Mouse (Mus musculus) gastrocnemius, adult 2 months (tissue): ENCODE measurements around the gene Pakap. TPM values are rescaled to one million over a fixed set of nuclear protein-coding genes. Genes with fewer than 3 reads are reported as not detected.
A peak's percentile ranks its signal among the peaks of the same experiment; 100 is the strongest.

ENCODE experiments used
- DNase-seq: peaks from one replicate; pipeline ENCODE4 v3.0.0; 2022
- H3K27ac ChIP-seq: fragments of 200-600 bp; 2 replicates; pipeline ENCODE4 v1.8.1; 2022; ENCODE audit warnings: mild to moderate bottlenecking
- H3K4me3 ChIP-seq: fragments of 200-600 bp; 2 replicates; pipeline ENCODE4 v1.8.1; 2022; ENCODE audit warnings: mild to moderate bottlenecking, moderate library complexity
- CTCF ChIP-seq: fragments of 200-600 bp; IDR thresholded peaks from 2 replicates; pipeline ENCODE4 v1.8.1; 2022; ENCODE audit warnings: antibody characterized with exemption, mild to moderate bottlenecking, moderate library complexity
- intact Hi-C: fragments of 180-260 bp; cut with DNase I; formaldehyde crosslinking; loops from one replicate; pipeline ENCODE4 v1.15.1; 2025
- long read RNA-seq, 2 experiments: library from polyadenylated mRNA; stranded (forward); transcript quantifications; one replicate each; pipeline ENCODE4 v2.0.0; 2021
- total RNA-seq, 2 experiments: library from RNA; stranded (reverse); gene quantifications; 2 replicates each; pipeline ENCODE4 v1.2.3; 2021

Gene Pakap
- total RNA-seq: 1 to 10 TPM; 4.9 to 7.0 TPM
- long read RNA-seq, experiment 1, partial matches to known transcripts: 0 of 1 reads
- long read RNA-seq, experiment 1, other reads (novel, unspliced or antisense): 1 of 1 reads
- long read RNA-seq, experiment 2: 0 reads

DNA sequence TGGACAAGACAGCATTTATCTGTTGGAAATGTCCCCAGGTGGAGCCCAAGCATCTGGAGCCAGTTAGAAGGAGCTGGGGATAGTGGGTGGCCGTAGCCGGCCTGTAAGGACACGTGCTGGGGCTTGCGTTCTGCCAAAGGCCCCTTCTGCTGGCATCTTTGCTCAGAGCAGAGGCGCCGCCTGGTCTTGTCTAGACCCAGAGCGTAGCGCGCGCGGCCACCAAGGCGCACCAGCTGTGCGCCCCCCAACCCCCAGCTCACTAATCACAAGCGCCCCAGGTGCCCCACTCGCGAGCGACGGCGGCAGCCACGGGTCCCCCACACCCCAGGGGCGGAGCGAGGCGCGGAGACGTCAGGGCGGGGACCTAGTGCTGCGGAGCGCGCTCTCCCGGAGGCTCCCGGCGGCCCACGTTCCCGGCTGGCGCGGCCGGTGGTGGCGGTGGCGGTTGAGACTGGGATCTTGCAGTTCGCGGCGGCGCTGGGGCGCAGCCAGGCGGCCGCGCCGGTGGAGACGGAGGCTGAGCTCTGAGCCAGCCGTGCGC, at the start of gene Pakap:
Pakap (plus strand) TSS at position 514 of the 541 bp plus-strand sequence.
- intact Hi-C loops: loop anchor here (5.0 kb wide), 1 partner anchor 40 kb away; no protein-coding TSS in a partner anchor
- Histone ChIP-seq H3K4me3 (peak within 1 kb of the TSS; percentile 75), H3K27ac (peak within 1 kb of the TSS; percentile 69)
- peak; percentile 78 for DNase-seq
- peak; percentile 5; the same call in 1 of the 2 replicates for TF ChIP-seq CTCF

GRCm38 (mm10) chr4:57523456-57523855, 44.5 kb upstream of the Pakap start:
- H3K4me3 ChIP-seq: no peak overlapping the region
- no peak for TF ChIP-seq CTCF
- intact Hi-C loops: no loop called here
- DNase-seq: no peak
- H3K27ac ChIP-seq: no peak overlapping the region

GRCm38 (mm10) chr4:57524461-57524860, 43.5 kb upstream of the Pakap start:
- Histone ChIP-seq H3K4me3 (no peak overlapping the region), H3K27ac (no peak overlapping the region)
- no peak for TF ChIP-seq CTCF
- intact Hi-C loops: no loop called here
- no peak for DNase-seq

DNA sequence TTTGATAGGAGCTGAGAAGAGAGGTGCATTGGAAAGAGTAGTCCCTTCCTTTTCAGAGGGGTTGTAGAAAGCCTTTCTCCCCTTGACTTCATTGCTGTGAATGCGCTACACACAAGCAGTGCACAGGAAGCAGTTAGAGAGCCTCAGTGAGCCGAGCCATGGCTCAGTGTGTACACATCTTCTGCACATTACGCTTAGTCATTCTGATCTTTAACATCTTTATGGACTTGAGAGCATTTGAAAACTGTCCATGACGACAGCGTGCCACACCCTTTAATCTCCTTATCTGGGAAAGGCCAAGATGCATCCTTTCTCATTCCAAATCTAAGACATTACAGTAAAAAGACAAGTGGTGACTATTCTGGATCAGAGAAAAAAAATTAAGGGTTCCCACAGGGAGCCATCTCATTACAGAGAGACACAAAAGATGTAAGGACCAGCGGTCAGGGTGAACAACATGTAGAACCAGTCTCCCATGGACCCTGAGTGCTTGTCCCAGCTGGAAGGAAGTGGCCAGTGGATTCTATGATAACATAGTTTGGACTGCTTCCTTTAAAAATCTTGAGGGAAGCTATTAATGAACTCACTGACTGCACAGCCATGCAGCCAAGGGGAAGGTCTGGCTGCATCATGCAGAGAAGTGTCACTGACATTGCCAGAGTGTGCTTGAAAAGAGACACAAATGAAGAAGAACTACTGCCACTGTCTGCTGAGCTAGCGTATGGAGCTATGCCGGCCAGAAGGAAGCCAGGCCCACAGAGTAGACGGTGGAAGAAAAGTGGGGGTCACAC, 42.6 kb upstream of the Pakap start:
- intact Hi-C loops: no loop called here
- no peak for TF ChIP-seq CTCF
- Histone ChIP-seq H3K4me3 (no peak overlapping the region), H3K27ac (no peak overlapping the region)
- DNase-seq: no peak

DNA sequence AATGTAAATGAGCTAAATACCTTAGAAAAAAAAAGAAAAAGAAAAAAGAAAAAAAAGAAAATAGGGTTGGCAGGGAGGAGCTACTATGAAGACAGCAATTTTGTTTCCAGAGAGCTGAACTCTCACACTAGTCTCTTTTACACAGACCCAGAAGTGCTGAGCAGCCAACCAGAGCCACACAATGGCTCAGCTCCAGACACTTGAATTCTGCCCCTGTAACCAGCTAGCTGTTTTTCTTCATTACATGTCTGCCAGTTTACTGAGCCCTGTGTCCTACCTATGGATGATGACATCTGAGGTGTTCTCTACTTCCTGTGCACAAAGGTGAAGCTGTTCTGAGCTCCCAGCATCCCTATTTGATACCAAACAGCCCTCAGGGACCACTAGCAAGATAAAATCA, 39.7 kb upstream of the Pakap start:
- intact Hi-C loops: no loop called here
- no peak for TF ChIP-seq CTCF
- Histone ChIP-seq H3K27ac (no peak overlapping the region), H3K4me3 (no peak overlapping the region)
- no peak for DNase-seq

DNA sequence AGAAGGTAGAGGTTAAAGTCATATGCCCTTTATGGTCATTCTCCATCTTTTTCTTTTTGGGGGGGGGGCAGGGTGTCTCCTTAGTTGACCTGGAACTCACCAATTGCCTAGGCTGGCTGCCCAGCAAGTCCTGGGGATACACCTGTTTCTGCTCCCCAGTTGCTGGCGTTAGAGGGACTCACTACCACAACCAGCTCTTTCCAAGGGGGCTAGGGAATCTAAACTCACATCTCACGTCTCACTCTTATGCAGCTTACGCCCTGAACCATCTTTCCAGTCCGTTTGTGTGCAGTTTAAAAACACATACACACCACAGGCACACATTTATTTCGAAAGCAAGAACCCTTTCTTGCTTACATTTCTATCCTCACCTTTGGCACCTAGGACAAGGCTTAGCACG, 34.3 kb upstream of the Pakap start:
- Histone ChIP-seq H3K4me3 (no peak overlapping the region), H3K27ac (no peak overlapping the region)
- no peak for TF ChIP-seq CTCF
- no peak for DNase-seq
- intact Hi-C loops: no loop called here

DNA sequence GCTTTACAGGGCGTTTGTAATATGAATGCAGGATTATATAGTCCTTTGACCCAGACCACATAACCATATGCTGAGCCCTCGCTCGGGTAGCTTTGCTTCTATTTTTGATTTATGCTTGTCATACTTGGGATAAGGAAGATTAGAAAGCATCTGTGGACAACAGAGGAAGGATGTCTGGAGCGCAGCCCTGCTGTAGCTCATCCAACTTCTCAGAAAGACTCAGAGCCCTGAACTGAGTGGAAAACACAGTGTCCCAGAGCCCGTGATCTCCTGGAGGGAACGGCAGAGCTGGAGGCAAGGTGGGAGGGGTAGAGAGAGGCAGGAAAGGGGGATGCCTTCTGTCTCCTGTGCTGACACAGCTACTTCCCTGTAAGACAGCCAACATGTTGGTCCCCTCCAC, 33.7 kb upstream of the Pakap start:
- intact Hi-C loops: no loop called here
- DNase-seq: no peak
- no peak overlapping the region for H3K4me3 ChIP-seq
- no peak for TF ChIP-seq CTCF
- H3K27ac ChIP-seq: no peak overlapping the region

- Histone ChIP-seq H3K27ac (no peak overlapping the region), H3K4me3 (no peak overlapping the region)
- peak; percentile 36; the same call in 1 of the 2 replicates for TF ChIP-seq CTCF
- intact Hi-C loops: no loop called here
- no peak for DNase-seq
Observed at GRCm38 (mm10) chr4:57535087-57535486, 32.9 kb upstream of the Pakap start.

- Histone ChIP-seq H3K4me3 (no peak overlapping the region), H3K27ac (no peak overlapping the region)
- no peak for DNase-seq
- TF ChIP-seq CTCF: no peak
- intact Hi-C loops: no loop called here
Observed at GRCm38 (mm10) chr4:57538029-57538688, 29.8 kb upstream of the Pakap start.

GRCm38 (mm10) chr4:57543692-57544256, 24.2 kb upstream of the Pakap start:
- H3K4me3 ChIP-seq: no peak overlapping the region
- H3K27ac ChIP-seq: no peak overlapping the region
- no peak for TF ChIP-seq CTCF
- no peak for DNase-seq
- intact Hi-C loops: no loop called here

- intact Hi-C loops: no loop called here
- DNase-seq: no peak
- no peak overlapping the region for H3K4me3 ChIP-seq
- H3K27ac ChIP-seq: no peak overlapping the region
- TF ChIP-seq CTCF: no peak
Observed at GRCm38 (mm10) chr4:57547785-57548184, 20.2 kb upstream of the Pakap start.

DNA sequence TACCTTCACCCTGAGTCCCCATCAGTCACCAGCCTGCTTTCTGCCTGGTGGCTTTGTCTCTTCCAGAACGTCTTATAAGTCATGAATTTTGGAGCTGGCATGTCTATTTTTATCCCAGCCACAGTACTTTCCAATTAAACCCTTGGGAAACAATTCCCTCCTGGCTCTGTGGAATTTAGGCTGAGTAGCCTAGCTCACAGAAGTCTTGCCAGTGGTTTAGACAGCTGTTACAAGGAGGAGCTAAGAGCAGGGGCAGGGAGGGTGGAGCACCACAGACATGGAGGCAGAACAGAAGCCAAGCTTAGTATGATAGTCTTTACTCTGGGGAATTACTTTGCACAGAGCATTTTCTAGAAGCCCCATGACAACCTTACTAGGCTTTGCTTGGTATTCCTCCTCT, 17.8 kb upstream of the Pakap start:
- Histone ChIP-seq H3K4me3 (no peak overlapping the region), H3K27ac (no peak overlapping the region)
- intact Hi-C loops: no loop called here
- no peak for TF ChIP-seq CTCF
- no peak for DNase-seq

DNA sequence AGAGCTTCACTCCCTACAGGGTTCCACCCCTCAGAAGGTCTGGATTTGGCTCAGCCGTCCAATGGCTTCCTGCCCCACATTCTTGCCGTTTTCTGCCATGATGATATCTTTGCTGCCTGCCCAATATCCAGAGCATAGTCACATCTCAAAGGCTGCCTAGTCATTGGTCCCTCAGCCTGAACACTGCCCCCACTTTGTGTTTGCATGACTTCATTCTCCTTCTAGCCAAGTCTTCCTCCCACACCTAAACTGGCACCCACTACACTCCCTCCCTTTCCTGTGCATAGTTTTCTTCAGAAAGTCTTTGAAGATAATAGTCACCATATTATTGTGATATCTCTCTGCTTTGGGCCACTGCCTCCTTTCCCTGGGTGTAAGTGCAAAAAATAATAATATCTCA, 10.9 kb upstream of the Pakap start:
- TF ChIP-seq CTCF: no peak
- DNase-seq: no peak
- no peak overlapping the region for H3K27ac ChIP-seq
- no peak overlapping the region for H3K4me3 ChIP-seq
- intact Hi-C loops: no loop called here
